Mouse (Mus musculus) heart, adult 9 months (tissue): ENCODE measurements around the gene Kcnip4.

Experiments
- DNase-seq, 2 experiments: peaks; one replicate each; pipeline ENCODE4 v3.0.0; 2022; ENCODE audit warnings: low spot score in 2 of 2

Gene Kcnip4

DNA sequence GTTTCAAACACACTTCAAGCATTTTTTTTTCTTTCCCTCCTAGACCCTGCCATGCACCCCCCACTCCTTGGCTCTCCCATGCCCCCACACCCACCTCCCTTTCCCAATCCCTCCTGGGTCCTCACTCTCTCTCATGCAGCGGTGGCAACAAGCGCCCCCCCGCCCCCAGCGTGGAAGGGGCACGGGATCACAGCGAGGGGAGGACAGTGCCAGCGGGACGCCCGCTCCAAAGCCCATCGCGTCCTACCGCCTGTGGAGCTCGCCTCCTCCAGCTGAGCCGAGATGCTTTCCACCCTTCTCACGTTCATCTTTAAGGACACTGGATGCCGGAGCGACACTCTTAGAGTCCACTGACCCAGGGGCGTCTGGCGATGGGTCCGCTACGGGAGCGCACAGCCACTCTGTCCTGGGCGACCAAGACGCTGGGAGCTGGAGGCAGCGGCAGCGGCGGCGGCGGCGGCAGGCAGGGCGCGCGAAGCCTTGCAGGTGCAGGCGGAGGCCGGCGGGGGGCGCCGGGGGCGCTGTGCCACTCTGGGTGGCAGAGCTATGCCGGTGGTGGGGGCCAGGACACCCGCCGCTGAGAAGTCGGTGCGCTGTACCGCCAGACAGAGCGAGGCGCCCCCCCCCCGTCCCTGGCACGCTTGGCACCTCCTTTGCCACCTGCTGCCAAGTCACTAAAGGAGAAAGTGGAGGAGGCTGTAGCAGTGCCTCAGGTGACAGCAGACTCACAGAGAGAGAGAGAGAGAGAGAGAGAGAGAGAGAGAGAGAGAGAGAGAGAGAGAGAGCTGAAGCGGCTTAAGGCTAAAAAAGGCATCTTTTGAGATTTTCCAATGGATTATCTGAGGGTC, at the start of gene Kcnip4:
Gene Kcnip4 (minus strand): TSS at position 514 of the 848 bp plus-strand sequence.
- DNase-seq, result no peak

DNA sequence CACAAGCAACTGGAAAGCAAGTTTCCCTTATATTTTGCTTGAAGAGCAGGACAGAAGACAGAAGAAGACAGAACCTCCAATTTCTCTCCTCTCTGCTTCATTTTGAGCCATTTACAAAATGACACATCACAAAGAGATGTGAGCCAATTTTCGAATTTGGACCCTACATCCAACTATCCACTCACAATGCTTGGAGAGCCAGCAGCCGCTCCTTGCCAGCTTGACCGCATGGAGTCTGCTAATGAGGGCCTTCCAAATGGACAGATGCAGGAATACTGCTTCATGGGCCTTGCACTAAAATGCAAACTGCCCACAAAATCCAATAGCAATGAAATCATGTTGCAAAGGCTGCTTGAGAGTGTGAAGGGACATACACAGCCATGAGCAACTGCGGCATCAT, 47.2 kb upstream of the Kcnip4 start:
- DNase-seq, result no peak

DNA sequence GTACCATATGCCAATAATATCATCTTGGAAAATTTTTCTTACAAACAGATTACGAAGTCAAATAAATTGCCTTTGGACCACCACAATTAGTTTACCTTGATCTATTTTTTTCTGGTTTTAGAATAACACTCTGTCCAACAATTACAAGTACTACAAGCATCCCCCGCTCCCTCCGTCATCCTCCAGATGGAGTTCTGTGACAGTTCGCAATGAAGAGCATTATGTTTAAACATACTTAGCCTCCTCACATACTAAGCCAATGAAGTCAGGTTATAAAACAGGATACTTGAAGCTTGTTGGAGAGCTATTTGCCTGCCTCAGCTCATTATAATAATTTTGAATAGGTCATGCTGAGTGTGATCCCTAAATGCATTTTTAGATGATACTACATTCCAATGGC, 39.0 kb upstream of the Kcnip4 start:
- DNase-seq, result no peak

DNA sequence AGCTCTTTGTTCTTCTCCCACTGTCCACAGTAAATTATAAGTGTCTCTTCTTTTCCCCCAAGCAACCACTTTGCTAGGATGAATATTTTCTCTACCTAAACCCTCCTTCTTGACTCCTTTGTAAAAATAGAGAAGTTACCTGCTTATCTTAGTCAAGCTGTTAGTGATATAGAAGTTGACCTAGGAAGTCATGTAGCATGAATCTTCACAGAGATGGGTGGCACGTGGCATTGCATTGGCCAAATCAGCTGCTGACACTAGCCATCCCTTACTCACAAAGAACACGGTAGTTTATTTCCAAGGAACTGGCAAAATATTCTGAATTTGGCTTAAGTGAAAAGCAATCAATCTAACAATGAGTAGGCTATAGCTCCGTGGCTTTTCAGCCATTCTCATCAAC, 32.7 kb upstream of the Kcnip4 start:
- DNase-seq, result no peak

DNA sequence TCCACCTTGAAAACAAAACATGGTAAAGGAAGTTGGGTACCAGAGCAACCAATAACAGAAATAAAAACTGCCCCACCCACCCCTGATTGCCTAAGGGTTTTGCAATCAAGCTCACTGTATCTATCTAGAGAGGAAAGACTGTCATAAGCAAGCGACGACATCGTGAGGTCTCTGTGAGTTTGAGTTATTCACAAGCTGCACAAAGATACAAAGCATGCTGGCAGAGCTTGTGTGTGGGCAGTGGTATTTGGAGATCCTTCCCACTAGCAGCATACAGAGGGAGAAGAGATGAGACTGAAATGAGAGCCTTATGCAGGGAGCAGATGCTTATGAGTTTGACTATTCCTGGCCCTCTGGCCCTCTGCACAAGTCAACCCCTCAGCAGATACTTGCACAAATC, 23.2 kb upstream of the Kcnip4 start:
- no peak for DNase-seq

DNA sequence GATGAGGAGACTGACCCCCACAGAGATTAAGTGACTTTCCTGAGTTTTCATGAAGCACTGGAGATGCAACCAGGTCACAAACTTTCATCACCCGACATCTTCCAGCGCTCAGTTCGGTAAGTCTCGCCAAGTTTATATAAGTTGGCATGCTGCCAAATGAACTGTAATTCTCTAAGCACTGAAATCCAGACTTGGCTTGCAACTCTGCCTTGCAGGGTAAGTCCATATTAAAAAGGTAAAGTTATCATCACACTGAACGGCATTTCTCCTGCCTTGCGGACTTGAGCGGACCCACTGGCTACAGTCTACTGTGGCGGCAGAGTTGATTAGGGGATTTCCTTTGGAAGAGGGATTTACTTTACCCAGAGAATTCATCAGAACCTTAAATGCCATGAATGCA, 4.7 kb upstream of the Kcnip4 start:
- DNase-seq, result no peak

DNA sequence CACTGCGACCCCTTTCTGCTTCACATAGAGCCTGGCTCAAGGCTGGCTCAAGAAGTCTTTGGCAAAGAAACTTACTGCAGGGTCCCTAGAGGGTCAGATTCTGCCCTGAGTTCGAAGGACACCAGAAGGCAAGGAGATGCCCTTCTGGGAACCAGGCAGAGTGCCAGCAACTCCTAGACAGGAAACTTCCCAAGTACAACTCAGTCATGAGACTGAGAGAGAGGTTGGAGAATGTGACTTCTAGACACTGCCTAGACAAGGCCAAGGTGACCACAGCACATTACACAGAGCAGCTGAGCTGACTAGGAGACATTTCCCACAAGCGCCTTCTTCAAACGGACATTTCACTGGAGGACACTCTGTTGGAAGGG, 520 bp upstream of the Kcnip4 start:
- no peak for DNase-seq

DNA sequence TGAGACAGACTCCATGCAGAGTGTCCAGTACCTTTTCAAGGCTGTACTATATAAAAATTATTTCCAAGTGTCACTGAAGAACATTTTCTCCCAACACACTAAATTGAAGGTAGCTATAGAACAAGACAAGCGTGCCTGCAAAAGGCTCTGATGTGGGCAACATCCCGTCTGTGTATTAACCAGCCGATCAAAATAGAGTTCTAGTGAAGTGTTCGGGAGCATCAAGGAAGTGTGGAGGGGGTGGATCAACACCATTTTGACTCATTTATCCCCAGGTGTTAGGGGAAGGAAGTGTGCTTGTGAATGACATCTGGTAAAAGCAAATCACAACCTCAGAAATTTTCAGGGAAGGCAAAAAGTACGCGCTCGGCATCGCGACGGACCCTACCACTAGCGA, 712 bp downstream of the Kcnip4 start:
- no peak for DNase-seq

DNA sequence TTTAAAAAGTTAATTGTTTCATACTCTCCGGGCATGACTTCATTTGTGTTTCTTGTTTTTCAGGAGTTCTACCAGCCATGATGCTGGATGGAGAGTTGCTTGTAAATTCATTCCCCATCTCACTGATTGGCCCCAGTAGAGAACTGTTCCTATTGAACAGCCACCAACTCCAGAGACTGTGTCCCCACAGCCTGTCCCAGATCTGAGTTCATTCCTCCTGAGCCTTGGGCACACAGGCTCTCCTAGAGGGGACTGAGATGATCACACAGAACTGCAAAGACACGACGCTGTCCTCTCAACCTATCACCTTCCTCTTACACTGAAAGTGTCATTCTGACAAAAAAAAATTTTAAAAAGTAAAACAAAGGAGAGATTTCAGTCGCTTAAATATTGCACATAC, 1.7 kb downstream of the Kcnip4 start:
- DNase-seq, result no peak

DNA sequence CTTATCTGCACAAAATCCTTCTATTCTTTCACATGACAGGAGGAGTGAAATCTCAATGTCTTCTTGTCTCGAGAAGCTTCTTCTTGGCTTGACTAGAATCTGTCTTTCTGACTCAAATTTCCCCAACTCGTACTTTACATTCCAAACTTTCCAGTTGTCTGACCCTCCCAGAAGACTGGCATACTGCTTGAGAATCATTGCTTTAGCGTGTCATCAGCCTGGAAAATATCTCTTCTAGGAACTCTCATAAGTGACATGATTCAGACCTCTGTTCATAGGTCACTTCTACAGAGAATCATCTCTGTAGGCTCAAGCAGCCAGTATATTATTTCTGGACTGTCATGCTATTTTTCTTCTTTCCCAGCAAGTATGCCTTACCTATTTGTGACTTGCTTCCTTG, 26.0 kb downstream of the Kcnip4 start:
- DNase-seq, result no peak

DNA sequence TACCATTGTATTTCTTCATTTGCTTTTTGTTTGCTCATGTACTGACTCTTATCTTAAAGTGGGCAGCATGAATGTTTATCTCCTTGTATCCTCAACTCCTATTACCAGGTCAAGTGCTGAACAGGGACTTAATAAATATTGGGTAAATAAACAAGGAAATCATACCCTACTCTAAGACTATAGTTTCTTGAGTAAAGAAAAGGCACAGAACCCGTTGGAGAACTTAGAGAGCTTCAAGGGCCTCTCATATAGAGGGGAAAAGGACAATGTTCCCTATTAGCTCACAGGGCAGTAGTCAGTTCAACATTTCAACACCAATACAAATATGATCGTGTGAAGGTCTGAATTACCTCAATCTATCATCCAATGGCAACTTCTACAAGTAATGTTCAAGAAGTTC, 37.4 kb downstream of the Kcnip4 start:
- no peak for DNase-seq

DNA sequence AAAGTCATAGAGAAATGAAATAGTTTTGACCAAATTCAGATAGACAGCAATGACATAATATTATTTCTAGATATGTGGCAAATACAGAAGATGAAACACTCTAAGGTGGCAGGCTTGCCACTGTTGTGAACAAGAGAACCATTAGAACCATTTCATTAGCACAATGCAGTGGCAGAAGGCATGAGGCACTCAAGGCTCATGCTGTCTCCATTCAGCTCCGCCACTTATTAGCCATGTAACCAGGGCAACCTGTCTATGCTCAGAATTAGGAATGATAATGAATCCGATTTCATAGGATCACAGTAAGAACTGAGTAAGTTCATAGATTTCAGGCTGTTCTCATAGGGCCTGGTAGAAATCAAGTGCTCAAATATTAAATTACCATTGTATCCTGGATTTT, 54.0 kb downstream of the Kcnip4 start:
- DNase-seq, result no peak

DNA sequence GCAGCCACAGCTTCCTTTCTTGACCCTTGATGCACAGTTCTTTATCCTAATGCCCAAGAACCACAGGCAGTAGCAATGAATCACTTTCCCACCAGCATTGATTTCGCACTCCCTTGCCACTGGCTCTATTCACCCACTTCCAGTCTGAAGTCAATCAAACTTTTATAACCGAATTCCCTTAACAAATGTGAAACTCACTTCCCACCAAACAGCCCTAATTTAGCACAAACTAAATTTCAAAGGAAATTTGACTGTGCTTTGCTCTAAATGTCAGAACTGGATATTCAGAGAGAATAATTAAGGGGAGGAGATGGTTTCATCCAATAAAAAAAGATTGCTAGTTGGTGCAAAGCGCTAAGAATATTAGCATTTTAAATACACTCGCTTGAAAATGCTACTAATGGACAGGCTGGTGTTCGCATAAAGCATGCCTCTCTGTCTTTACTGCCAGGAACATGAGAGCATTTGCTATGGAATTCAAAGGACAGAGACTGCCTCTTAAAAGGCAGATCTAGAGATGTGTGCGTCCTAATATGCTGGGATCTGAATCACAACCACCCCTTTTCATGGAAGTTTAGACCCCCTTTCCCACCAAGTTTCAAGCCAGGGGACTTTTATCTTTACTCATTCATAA, 63.9 kb downstream of the Kcnip4 start:
- DNase-seq, result no peak

DNA sequence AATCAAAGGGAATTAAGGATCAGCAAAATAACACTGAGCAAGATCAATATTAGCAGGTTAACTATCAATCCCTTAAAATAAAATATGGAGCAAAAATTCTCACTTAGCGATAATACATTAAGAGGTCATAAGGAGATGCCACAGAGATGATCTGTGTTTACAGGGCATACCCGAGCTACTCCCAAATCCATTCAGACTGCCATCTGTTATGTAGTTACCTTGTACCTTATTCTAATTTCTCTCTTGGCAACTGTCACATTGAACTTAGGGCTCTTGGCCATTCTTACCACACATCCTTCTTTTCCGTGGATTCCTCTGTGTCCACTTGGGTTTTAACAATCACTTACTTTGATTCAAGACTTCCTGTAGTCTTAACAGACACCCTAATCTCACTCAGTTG, 71.6 kb downstream of the Kcnip4 start:
- DNase-seq, result no peak

DNA sequence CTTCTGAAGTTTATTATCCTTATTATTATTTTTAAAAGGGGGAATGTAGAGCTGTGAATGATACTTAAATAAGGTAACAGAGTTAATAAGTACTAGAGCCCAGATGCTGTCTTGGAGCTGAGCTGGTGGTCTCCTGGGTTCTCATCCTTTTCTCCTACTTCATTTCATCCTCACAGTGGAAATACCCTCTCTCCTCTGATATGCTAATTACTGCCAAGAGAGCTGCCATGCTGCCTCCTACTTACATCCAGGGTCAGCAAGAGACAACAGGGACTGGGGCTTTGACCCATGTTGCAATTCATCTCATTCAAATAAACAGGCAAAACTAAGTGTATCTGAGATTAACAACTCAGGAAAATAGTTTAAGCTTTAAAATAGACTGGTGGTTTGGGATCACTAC, 73.4 kb downstream of the Kcnip4 start:
- DNase-seq, result no peak

DNA sequence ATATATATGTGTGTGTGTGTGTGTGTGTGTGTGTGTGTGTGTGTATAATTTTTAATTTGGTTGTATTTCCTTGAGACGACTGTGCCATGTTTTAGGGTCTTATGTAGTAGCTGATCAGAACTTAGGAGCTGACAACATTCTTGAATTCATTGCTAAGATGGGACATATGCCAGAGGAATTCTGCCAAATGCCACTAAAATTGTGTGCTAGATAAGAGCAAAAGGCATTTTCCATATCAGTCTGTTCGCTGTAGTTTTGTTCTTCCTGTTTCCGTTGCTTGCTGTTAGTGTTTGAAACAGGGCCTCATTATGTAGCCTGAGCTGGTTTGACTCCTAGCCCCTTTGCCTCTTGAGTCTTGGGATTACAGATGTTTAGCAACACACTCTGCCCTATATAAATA, 73.8 kb downstream of the Kcnip4 start:
- DNase-seq, result no peak

DNA sequence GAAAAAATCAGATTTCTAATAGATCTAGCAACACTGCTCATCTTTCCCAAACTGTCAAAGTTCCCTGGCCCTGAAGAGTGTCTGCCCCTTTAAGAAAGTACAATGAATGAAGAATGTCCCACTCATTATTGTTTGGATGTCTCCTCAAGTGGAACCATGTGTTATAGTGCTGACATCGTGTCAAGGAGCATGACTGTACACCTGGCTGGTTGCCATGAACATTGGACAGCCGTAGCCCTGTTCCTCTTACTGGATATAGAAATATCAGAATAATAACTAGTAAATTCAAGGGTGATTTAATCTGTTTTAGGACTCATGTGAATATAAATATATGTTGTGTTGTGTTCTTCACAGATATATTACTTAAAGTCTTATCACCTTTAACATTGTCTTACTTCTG, 87.5 kb downstream of the Kcnip4 start:
- DNase-seq, result no peak

DNA sequence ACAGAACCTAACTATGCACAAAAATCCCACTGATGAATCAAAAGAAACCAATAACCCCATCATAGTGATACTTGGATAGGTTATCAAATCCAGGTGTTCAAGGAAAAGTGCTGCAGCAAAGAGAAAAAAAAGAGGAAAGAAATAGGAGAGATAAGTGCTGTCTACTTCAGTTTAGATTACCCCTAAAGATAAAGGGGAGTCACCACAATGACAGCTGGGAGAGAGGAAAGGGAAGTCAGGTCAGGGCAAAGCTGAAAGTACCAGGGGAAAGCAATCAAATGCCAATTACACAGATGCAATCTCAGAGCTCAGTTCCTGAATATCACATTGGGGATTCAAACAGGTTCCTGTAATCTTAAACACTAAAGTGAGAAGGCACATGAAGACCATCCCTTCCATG, 97.0 kb downstream of the Kcnip4 start:
- DNase-seq, result no peak

DNA sequence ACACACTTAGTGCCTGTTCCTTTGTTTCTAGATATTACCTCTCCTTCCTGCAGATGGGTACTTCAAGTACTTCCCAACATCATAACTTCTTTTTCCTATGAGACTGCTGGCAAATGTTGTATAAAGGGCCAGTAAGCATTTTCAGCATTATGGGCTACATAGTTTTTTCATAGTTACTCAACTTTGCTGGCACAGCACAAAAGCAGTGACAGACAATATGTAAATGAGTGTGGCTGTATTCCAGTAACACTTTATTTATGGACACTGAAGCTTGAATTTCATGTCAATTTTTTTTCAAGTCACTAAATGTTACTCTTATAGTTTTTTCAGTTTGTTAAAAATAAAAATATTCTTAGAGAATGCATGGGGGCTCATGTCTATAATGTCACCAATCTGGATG, 105.0 kb downstream of the Kcnip4 start:
- DNase-seq, result no peak

DNA sequence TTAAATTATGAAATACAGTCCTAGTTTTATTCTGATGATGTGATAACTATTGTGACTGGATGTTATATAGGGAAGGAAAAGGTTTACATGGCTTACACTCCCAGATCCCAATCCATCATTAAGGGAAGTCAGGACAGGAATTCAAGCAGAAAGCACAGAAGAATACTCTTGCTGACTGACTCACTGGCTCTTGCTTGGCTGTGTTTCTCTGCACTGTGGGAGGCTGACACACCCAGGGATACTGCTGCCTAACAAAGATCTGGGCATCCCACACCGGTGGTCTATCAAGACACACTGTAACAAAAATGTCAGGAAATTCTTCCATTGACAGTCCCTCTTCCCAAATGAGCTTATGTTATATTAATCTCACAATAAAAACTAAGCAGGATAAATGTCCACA, 116.4 kb downstream of the Kcnip4 start:
- DNase-seq, result no peak

DNA sequence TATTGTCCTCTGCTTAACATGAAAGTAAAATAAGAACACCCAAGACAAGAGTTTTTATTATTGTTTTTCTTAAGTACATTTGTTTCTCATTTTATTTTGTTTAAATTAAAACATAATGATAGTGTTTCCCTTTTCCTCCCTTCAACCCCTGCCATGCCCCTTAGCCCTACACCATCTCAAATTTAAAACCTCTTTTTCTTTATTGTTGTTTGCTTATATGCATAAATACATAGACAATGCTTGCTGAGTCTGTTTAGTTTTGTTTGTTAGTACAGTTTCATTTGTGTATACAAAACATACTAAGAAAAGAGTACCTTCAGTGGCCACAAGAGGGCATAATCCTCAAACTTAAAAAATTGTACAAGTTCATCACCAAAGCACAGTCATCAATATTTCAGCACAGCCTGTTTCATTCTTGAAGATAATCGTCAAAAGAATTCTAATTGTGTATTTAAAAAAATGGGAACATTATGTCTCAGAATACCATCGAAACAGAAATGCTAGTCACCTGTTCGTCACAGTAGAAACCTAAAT, 154.1 kb downstream of the Kcnip4 start:
- no peak for DNase-seq

DNA sequence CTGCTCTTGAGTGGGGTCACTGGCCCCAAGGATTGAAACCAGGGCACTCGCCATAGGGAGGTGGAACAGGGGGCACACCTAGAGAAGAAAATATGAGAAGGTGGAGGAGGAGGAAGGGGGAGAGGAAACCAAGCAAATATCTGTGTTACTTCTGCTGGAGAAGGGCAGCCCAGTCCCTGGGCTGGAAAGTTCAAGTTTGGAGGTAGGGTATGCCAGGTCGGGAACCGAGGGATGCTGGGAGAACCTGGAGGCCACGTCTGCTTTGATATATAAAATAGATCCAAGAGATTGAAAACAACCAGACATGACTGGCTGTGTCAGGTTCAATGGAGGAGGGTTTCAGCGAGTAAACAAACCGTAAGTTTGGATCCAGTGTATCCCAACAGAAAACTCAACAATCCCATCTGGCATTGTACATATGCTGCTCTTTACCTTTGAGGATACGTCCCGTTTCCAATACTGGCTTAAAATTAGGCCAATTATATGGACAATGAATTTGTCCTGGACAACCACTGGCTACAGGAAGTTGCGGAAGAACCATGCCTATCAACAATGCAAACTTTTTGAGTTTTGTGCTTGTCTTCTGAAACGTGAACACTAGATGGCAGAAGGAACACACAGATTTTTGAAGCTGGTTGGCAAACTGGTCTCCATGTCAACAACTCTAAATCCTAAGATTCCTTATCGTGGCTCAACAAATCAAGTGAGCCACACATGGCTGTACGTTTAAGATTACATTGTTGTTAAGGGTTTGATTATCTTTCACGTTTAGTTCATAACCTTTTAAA, 155.9 kb downstream of the Kcnip4 start:
- no peak for DNase-seq

DNA sequence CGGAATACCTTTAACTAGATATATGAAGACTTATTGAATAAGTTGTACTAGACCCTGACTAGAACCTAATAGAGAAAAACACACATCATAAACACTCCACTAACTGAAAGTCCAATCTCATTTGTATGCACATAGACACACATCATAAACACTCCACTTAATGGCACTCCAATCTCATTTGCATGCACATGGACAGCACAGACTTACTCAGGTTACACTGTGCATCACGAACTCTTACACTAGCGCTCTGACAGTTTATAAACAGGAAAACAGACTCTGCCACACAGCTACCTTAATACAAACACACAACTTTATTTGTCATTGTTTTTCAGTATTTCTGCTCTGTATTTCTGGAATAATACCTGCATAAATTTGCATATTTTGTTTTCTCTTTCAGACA, 168.3 kb downstream of the Kcnip4 start:
- DNase-seq, result no peak
